Mouse (Mus musculus) limb, embryonic 13.5 days (tissue): Measurements from ENCODE around the gene Ripor2. TPM values are rescaled to one million over a fixed set of nuclear protein-coding genes. Genes with fewer than 3 reads are reported as not detected.

ENCODE experiments used
- ATAC-seq: fragments of 200-750 bp; cut with Nextera tagmentation; 2 replicates; pipeline ENCODE4 v1.8.0; 2017; ENCODE audit warnings: low read depth, moderate number of reproducible peaks, moderate TSS enrichment; ENCODE audit not compliant: low FRiP score
- H3K27ac ChIP-seq: fragments of 300-500 bp; sonication (generic); 2 replicates; pipeline ENCODE4 v1.5.1; 2015; ENCODE audit warnings: inconsistent platforms, mild to moderate bottlenecking, moderate library complexity
- H3K27me3 ChIP-seq: fragments of 300-500 bp; sonication (generic); 2 replicates; pipeline ENCODE4 v1.6.1; 2015; ENCODE audit warnings: mild to moderate bottlenecking, inconsistent platforms
- H3K36me3 ChIP-seq: fragments of 300-500 bp; sonication (generic); 2 replicates; pipeline ENCODE4 v1.6.1; 2015; ENCODE audit warnings: inconsistent platforms, mild to moderate bottlenecking, moderate library complexity
- H3K4me1 ChIP-seq: fragments of 300-500 bp; sonication (generic); 2 replicates; pipeline ENCODE4 v1.6.1; 2015; ENCODE audit warnings: inconsistent platforms
- H3K4me2 ChIP-seq: fragments of 300-500 bp; sonication (generic); replicated peaks from 2 replicates; pipeline ENCODE4 v1.6.1; 2015; ENCODE audit warnings: inconsistent platforms, mild to moderate bottlenecking, moderate library complexity
- H3K4me3 ChIP-seq: fragments of 300-500 bp; sonication (generic); 2 replicates; pipeline ENCODE4 v1.5.1; 2015; ENCODE audit warnings: moderate library complexity, mild to moderate bottlenecking, inconsistent platforms
- H3K9ac ChIP-seq: fragments of 300-500 bp; sonication (generic); 2 replicates; pipeline ENCODE4 v1.6.1; 2015; ENCODE audit warnings: mild to moderate bottlenecking, inconsistent platforms
- H3K9me3 ChIP-seq: fragments of 300-500 bp; sonication (generic); 2 replicates; pipeline ENCODE4 v1.6.1; 2016; ENCODE audit warnings: inconsistent platforms
- WGBS: fragments of 180-500 bp; shearing (Covaris S2); methylation state at CpG from one replicate; pipeline ENCODE4 v1.1.7; 2015; 5-methylcytosine and 5-hydroxymethylcytosine counted together
- polyA plus RNA-seq: library from polyadenylated mRNA; unstranded; fragments of >200 nt; fragmentation: Nextera tagmentation; extraction: Ambion mirVana; gene quantifications from 2 replicates; pipeline ENCODE4 v1.2.1, GENCODE M21; 2015

The Ripor2 gene
- polyA plus RNA-seq, 1 experiment from 2014 or later = 4.2 TPM

DNA sequence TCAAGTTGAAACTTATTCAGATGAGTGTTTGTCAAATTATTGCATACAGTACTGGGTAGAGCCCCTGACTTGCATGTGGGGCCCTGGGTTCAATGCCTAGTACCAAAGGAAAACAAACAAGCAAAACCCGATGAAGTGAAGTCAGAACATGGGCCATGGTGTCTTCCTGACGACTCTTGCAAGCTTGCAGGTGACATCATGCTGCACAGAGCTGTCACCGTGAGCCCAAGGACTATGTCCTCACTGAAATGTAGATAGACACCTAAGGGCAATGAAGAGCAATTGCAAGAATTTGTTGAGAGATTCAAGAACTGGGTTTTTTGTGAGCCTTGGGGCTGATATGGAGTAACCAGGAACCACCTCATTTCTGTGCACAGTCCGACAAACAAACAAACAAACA, 84.8 kb downstream of the Ripor2 start:
- no peak for ATAC-seq
- H3K4me3 ChIP-seq = no peak overlapping the region
- H3K9me3 ChIP-seq = no peaks in the 10 kb centered on the region
- no peaks in the 10 kb centered on the region for H3K4me1 ChIP-seq
- 83% methylated on average over 4 of the region's 4 CpGs for WGBS
- H3K4me2 ChIP-seq = no peak overlapping the region
- H3K9ac ChIP-seq = no peak overlapping the region
- no peak overlapping the region for H3K27ac ChIP-seq
- H3K36me3 ChIP-seq = no peaks in the 10 kb centered on the region
- H3K27me3 ChIP-seq = no peaks in the 10 kb centered on the region

DNA sequence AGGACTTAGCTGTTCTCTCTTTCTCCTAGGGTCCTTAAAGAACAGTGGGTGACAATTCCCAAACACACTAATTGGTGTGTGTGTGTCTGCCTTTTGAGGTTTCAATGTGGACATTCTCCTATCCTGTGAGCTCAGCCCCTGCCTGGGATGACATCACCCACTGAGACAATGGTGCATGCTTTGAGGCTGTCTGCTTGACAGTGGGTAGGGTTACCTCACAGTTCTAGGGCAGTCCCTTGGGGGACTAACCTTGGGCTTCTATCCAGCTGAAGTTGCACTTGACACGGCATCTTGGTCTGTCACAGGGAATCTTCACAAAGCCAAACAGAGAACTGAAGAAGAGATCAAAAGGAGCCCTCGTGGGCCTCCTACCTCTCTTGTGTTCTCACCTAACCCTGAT, 86.6 kb downstream of the Ripor2 start:
- WGBS = 48% methylated on average over 2 of the region's 2 CpGs
- H3K4me1 ChIP-seq = no peaks in the 10 kb centered on the region
- H3K27ac ChIP-seq = no peak overlapping the region
- H3K9me3 ChIP-seq = no peaks in the 10 kb centered on the region
- no peaks in the 10 kb centered on the region for H3K36me3 ChIP-seq
- H3K9ac ChIP-seq = no peak overlapping the region
- H3K4me2 ChIP-seq = no peak overlapping the region
- ATAC-seq = no peak
- no peak overlapping the region for H3K4me3 ChIP-seq
- no peaks in the 10 kb centered on the region for H3K27me3 ChIP-seq

DNA sequence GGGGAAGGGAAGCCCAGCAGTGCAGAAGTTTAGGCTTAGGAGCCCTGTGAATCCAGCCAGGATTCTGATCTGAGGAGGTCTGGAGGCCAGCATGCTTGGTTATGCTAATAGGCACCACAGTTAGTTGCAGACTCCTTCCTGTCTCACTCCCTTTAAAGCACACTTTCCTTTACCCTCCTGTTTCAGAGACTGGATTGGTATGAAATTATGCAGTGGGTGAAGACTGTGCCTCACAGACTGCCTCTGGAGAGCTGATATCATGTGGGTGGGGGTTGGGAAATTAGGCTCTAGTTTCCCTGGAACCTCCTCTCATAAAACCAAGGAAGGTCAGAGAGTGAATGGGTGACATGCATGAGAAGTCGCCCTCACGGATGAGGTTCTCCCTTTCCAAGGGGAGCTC, 88.7 kb downstream of the Ripor2 start:
- Histone ChIP-seq H3K9ac (no peak overlapping the region), H3K9me3 (no peaks in the 10 kb centered on the region), H3K27ac (no peak overlapping the region), H3K4me2 (no peak overlapping the region), H3K27me3 (no peaks in the 10 kb centered on the region), H3K36me3 (no peaks in the 10 kb centered on the region), H3K4me1 (no peaks in the 10 kb centered on the region), H3K4me3 (no peak overlapping the region)
- WGBS = 90% methylated on average over 2 of the region's 2 CpGs
- no peak for ATAC-seq

DNA sequence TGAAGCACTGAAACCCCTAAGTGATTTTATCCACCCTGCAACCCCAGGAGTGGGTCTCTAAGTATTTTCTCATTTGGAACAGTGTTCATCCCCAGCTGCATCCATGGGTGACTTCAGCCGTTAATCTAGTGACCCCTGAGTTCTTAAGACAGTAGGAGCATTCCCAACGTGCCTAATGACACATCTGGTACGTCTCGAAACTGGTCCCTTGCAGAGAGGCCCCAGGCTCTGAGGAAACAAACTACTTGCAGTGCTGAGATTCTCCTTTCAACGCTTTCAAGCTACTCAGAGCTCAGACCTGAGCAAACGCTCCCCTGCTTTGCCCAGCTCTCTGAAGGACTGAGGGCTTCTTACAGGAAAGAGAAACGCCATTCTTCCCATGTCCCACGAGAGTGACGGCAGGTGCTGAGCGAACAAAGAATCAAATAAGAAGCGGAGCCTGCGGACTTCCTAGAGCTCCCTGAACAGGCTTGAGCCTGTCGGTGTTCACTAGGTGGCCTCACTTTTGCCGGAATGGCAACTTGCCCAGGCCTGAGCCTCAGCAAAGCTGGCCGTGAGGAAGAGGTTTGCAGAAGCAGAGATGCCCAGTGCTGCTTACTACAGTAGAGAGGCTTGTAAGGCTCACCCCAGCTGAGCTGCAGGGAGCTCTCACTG, 97.2 kb downstream of the Ripor2 start:
- peak; percentile 11; the same call in 1 of the 2 replicates for ATAC-seq
- H3K4me2 ChIP-seq = peak overlapping the region; percentile 25
- peaks cover 4% of the 10 kb centered on the region; the same call in 1 of the 2 replicates for H3K4me1 ChIP-seq
- WGBS = 39% methylated on average over 15 of the region's 15 CpGs
- H3K27me3 ChIP-seq = no peaks in the 10 kb centered on the region
- H3K9me3 ChIP-seq = no peaks in the 10 kb centered on the region
- H3K36me3 ChIP-seq = no peaks in the 10 kb centered on the region
- no peak overlapping the region for H3K4me3 ChIP-seq
- H3K9ac ChIP-seq = 0 out of 2 replicates have a peak overlapping the region, but pooled peaks have one; percentile 8
- H3K27ac ChIP-seq = no peak overlapping the region

DNA sequence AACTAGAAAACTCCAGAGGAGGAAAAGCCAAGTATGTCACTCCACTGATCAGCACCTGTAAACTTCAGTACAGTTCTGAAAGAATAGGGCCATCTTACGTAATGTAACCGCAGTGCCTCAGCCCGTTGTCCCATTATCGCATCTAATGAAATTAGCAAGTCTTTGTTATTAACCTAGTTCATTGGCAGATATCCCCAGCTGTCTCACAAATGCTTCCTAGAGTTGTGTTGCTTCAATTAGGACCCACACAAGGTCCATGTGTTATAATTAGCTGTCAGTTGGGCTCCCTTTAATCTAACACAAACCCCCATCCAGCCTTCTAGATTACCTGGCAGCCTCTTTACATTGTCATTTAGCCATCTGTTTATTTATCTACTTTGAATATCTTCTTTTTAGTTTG, 99.0 kb downstream of the Ripor2 start:
- no peak for ATAC-seq
- H3K4me3 ChIP-seq = no peak overlapping the region

DNA sequence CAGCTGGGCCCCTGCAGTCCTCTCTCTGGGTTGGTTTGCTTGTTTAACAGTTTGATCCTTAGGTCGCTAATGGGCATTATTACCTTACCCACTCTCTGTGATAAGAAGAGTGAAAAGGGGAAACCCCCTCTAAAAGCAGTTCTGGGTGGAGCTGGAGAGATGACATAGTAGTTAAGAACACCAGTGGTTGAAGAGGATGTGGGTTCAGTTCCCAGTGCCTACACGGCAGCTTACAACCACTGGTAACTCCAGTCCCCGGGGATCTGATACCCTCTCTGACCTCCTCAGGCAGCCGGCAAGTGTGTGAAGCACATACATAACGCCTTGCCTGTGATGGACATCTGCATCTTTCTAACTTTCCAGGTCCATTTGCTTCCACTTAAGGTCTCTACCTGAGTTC, 100.4 kb downstream of the Ripor2 start:
- H3K27ac ChIP-seq = no peak overlapping the region

More for the DNA sequence above, 99.0 kb downstream of the Ripor2 start:
- Histone ChIP-seq H3K27ac (no peak overlapping the region), H3K27me3 (no peaks in the 10 kb centered on the region), H3K4me1 (peaks cover 4% of the 10 kb centered on the region; the same call in 1 of the 2 replicates), H3K36me3 (no peaks in the 10 kb centered on the region), H3K9me3 (no peaks in the 10 kb centered on the region), H3K9ac (no peak overlapping the region), H3K4me2 (no peak overlapping the region)
- WGBS = 89% methylated on average over 4 of the region's 4 CpGs

DNA sequence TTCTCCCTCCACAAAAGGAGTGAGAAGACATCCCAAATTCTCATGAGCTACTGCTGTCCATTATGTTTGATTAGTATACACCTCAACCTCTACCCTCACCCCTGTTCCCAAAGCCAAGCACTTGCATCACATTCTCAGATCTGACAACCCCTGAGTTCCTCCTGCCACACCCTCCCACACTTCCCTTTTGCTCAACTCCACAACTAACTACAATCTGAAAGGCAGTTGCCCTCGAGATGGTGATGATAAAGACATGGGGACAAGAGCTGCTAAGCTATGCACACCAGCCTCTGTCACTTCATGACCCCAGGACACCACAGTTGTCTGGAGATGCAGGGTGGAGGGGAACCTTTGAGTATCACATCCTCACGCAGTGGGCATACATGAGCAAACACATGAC, 102.5 kb downstream of the Ripor2 start:
- no peak overlapping the region for H3K4me2 ChIP-seq
- no peak overlapping the region for H3K9ac ChIP-seq
- no peak for ATAC-seq
- no peak overlapping the region for H3K4me3 ChIP-seq
- H3K27me3 ChIP-seq = no peaks in the 10 kb centered on the region
- H3K9me3 ChIP-seq = no peaks in the 10 kb centered on the region
- no peaks in the 10 kb centered on the region for H3K36me3 ChIP-seq
- 72% methylated on average over 2 of the region's 2 CpGs for WGBS
- peaks cover 8% of the 10 kb centered on the region for H3K4me1 ChIP-seq
- H3K27ac ChIP-seq = no peak overlapping the region

More for the DNA sequence above, 100.4 kb downstream of the Ripor2 start:
- no peaks in the 10 kb centered on the region for H3K36me3 ChIP-seq
- H3K27me3 ChIP-seq = no peaks in the 10 kb centered on the region
- ATAC-seq = no peak
- H3K4me3 ChIP-seq = no peak overlapping the region
- no peaks in the 10 kb centered on the region for H3K9me3 ChIP-seq
- H3K9ac ChIP-seq = no peak overlapping the region
- H3K4me1 ChIP-seq = peaks cover 11% of the 10 kb centered on the region
- H3K4me2 ChIP-seq = no peak overlapping the region
- WGBS = 78% methylated on average over 5 of the region's 5 CpGs

DNA sequence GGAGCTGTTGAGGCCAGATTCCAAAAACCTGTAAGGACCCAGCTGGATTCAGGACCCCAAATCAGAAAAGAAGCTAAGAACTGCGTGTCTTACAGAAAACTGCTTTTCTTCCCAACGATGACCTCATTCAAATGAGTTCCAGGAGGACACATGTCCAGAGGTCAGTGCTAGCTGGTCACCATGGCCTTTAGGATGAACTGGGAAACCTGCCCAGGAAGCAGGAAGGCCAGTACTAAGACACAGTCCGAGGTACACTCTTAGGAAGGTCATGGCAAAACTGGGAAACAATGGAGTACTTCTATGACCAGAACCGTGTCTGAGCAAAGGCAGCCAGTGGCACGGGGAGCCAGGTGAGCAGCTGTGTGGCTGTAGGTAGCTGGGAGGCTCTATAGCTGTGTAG, 103.9 kb downstream of the Ripor2 start:
- Histone ChIP-seq H3K9ac (no peak overlapping the region), H3K4me3 (no peak overlapping the region), H3K9me3 (no peaks in the 10 kb centered on the region), H3K36me3 (no peaks in the 10 kb centered on the region), H3K27me3 (no peaks in the 10 kb centered on the region), H3K27ac (no peak overlapping the region), H3K4me2 (no peak overlapping the region), H3K4me1 (peaks cover 7% of the 10 kb centered on the region)
- no peak for ATAC-seq
- 74% methylated on average over 5 of the region's 5 CpGs for WGBS

DNA sequence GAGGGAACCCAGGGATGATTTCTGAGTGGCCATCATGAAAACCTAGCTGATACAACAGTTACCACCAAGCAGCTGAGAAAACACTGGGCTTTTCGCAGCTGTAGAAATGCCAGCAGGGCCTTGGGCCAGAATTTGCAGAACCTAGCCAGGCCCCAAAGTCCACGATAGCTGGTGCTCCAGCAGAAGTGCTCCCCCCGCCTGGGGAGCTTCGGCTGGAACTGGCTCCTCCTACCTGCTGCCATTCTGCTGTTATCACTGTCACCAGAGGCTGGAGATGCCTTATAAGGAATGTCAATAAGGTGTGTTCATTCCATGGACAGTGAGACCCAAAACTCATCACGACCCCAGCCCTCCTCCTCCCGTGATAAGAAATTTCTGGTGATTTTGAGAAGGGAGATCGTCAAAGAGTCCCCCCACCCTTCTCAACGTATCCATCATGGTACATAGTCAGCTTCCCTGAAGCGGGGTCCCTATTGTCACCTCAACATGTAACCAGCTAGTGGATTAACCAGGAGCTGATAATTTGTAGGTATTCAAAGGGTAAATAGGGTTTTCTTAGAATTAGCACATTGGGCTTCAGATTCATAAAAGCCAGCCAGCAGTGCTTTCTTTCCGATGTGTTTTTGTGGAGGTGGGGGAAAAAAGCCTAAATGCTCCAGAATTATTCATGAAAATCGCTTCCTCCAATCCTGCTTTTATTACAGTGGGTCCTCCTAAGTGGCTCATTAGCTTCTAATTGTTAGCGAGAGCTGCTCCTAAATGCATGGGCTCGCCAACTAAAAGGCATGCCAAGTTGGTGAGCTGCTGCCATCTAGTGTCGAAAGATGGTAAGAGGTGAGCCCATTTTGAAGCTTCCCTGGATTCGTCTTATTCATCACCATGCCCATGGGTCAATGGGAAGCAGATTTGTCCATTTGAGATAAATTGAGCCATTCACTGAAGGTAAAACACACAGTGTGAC, 105.0 kb downstream of the Ripor2 start:
- Histone ChIP-seq H3K4me3 (no peak overlapping the region), H3K4me1 (peaks cover 7% of the 10 kb centered on the region), H3K9ac (no peak overlapping the region), H3K36me3 (no peaks in the 10 kb centered on the region), H3K27ac (no peak overlapping the region), H3K9me3 (no peaks in the 10 kb centered on the region), H3K4me2 (peak overlapping the region; percentile 51), H3K27me3 (no peaks in the 10 kb centered on the region)
- 36% methylated on average over 15 of the region's 15 CpGs for WGBS
- ATAC-seq = no peak; the same call in 1 of the 2 replicates

DNA sequence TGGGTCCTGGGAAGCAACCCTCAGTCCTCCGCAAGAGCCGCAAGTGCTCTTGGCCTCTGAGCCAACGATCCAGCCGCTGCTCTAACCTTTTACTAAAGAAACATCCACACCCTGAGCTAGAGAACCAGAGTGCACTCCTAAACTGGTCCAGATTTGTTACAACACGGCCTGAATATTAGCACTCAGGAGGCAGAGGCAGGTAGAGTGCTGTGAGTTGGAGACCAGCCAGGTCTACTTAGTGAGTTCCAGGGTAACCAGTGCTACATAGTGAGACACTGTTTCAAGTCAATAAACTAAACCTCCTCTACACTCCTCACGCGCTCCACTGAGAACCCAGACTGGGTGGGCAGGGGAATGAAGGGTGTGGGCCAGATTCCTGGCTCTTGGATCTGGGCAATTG, 111.3 kb downstream of the Ripor2 start:
- no peaks in the 10 kb centered on the region for H3K36me3 ChIP-seq
- no peak for ATAC-seq
- 76% methylated on average over 7 of the region's 7 CpGs for WGBS

DNA sequence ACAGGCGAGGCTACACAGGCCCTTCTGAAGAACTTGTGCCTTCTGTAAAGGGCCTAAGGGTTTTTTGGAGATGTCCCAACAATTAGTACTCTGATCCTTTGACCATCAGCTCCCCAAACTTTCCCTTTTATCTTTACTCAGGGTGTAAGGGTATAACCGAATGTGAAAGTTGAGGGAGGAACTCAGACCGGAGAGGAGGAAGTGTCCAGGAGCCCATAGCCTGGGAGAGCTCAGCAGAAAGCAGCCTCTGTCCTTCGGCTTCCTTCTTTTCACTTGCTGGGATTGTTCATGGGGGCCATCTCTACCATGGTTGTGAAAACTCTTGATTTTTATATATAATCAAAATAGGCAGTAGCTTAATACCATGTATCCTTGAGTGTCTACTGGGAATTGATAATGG, 116.8 kb downstream of the Ripor2 start:
- ATAC-seq = no peak
- H3K4me3 ChIP-seq = no peak overlapping the region
- H3K4me2 ChIP-seq = no peak overlapping the region
- H3K27me3 ChIP-seq = no peaks in the 10 kb centered on the region
- no peaks in the 10 kb centered on the region for H3K9me3 ChIP-seq
- H3K4me1 ChIP-seq = no peaks in the 10 kb centered on the region
- no peaks in the 10 kb centered on the region for H3K36me3 ChIP-seq
- WGBS = 90% methylated on average over 4 of the region's 4 CpGs
- no peak overlapping the region for H3K9ac ChIP-seq
- no peak overlapping the region for H3K27ac ChIP-seq

More for the DNA sequence above, 111.3 kb downstream of the Ripor2 start:
- Histone ChIP-seq H3K4me2 (no peak overlapping the region), H3K4me3 (no peak overlapping the region), H3K9ac (no peak overlapping the region), H3K4me1 (no peaks in the 10 kb centered on the region), H3K27me3 (no peaks in the 10 kb centered on the region), H3K27ac (no peak overlapping the region), H3K9me3 (no peaks in the 10 kb centered on the region)

DNA sequence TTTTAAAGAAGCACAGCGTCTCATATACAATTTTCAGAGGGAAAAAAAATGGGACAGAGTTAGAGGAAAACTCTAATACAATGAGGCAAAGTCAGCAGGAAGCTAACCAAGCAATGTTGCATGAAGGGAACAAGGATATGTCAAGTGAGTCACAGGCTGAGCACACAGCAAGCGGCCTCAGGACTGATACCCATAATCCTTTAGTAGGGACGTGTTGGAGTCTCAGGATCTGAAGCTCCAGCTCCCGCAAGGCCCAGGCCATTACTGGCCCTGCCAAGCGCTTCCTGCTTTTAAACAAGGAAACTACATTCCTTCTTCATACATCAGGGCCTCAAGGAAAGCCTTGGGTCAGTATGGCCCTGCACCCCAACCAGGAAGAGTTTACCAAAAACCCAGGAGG, 120.1 kb downstream of the Ripor2 start:
- Histone ChIP-seq H3K4me1 (no peaks in the 10 kb centered on the region), H3K9ac (no peak overlapping the region), H3K4me2 (no peak overlapping the region), H3K4me3 (no peak overlapping the region), H3K27ac (no peak overlapping the region), H3K27me3 (no peaks in the 10 kb centered on the region), H3K36me3 (no peaks in the 10 kb centered on the region), H3K9me3 (no peaks in the 10 kb centered on the region)
- 77% methylated on average over 5 of the region's 5 CpGs for WGBS
- ATAC-seq = no peak
